Mouse (Mus musculus) midbrain, embryonic 14.5 days (tissue): ENCODE measurements around the gene Orm2. TPM values are rescaled to one million over a fixed set of nuclear protein-coding genes. Genes with fewer than 3 reads are reported as not detected.
A peak's percentile ranks its signal among the peaks of the same experiment; 100 is the strongest.

Experiments used
- ATAC-seq: fragments of 200-750 bp; cut with Nextera tagmentation; 2 replicates; pipeline ENCODE4 v1.8.0; 2017; ENCODE audit warnings: moderate number of reproducible peaks, moderate library complexity; ENCODE audit not compliant: low FRiP score, low TSS enrichment
- DNase-seq: peaks from one replicate; pipeline ENCODE4 v3.0.0-alpha.2; 2015
- H3K27ac ChIP-seq: fragments of 300-500 bp; sonication (generic); replicated peaks from 2 replicates; pipeline ENCODE4 v1.5.1; 2014; ENCODE audit warnings: mild to moderate bottlenecking, low read depth, low read length, moderate library complexity
- H3K27me3 ChIP-seq: fragments of 300-500 bp; sonication (generic); 2 replicates; pipeline ENCODE4 v1.6.1; 2014; ENCODE audit warnings: low read length, control low read depth, mixed read lengths; ENCODE audit not compliant: control insufficient read depth, insufficient read depth
- H3K36me3 ChIP-seq: fragments of 300-500 bp; sonication (generic); 2 replicates; pipeline ENCODE4 v1.6.1; 2014; ENCODE audit warnings: low read length, control low read depth; ENCODE audit not compliant: control insufficient read depth, insufficient read depth
- H3K4me1 ChIP-seq: fragments of 300-500 bp; sonication (generic); 2 replicates; pipeline ENCODE4 v1.6.1; 2014; ENCODE audit warnings: mild to moderate bottlenecking, antibody characterized with exemption, low read length, control low read depth; ENCODE audit not compliant: control insufficient read depth, insufficient read depth
- H3K4me2 ChIP-seq: fragments of 300-500 bp; sonication (generic); 2 replicates; pipeline ENCODE4 v1.6.1; 2014; ENCODE audit warnings: mild to moderate bottlenecking, low read length, moderate library complexity
- H3K4me3 ChIP-seq: fragments of 300-500 bp; sonication (generic); replicated peaks from 2 replicates; pipeline ENCODE4 v1.5.1; 2014; ENCODE audit warnings: low read depth, low read length
- H3K9ac ChIP-seq: fragments of 300-500 bp; sonication (generic); replicated peaks from 2 replicates; pipeline ENCODE4 v1.6.1; 2014; ENCODE audit warnings: mild to moderate bottlenecking, low read length, moderate library complexity
- H3K9me3 ChIP-seq: fragments of 300-500 bp; sonication (generic); 2 replicates; pipeline ENCODE4 v1.6.1; 2016; ENCODE audit warnings: low read length, control low read depth, mixed read lengths; ENCODE audit not compliant: control insufficient read depth
- WGBS: fragments of 180-500 bp; shearing (Covaris S2); extraction: QIAGEN DNeasy Blood & Tissue Kit; methylation state at CpG from one replicate; pipeline ENCODE4 v1.1.7; 2014; 5-methylcytosine and 5-hydroxymethylcytosine counted together
- polyA plus RNA-seq: library from polyadenylated mRNA; unstranded; fragments of >200 nt; fragmentation: Nextera tagmentation; extraction: Ambion mirVana; gene quantifications from 2 replicates; pipeline ENCODE4 v1.2.1, GENCODE M21; 2014

Orm2 gene
- polyA plus RNA-seq, 1 experiment from 2014 or later, result not detected

- ATAC-seq (no peak), DNase-seq (peak; percentile 65)
- Histone ChIP-seq H3K27ac (no peak overlapping the region), H3K4me3 (no peak overlapping the region), H3K27me3 (no peaks in the 10 kb centered on the region), H3K9ac (no peak overlapping the region), H3K4me1 (no peaks in the 10 kb centered on the region), H3K9me3 (no peaks in the 10 kb centered on the region), H3K4me2 (no peak overlapping the region), H3K36me3 (peaks cover 36% of the 10 kb centered on the region)
- 64% methylated on average over 3 of the region's 3 CpGs for WGBS
Observed at GRCm38 (mm10) chr4:63371890-63372289, 9.6 kb downstream of the Orm2 start.

DNA sequence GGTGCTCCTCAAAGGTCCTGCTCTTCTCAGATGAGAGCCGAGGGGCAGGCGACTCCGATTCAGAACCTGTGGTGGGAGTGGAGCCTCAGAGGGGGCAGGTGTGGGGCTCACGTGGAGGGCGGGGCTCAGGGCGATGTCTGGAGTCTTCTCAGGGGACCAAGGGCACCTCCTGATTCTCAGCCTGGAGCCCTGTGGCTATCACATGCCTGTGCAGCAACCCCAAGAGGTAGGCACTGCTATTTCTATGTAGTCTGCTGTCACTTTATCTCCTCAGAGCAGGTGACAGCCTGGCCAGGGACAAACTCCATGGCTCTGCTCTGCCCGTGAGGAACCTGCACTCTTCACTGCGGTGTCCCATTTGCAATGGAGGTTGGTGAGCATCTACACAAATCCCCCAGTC is 11.2 kb downstream of the Orm2 start:
- Histone ChIP-seq H3K9me3 (no peaks in the 10 kb centered on the region), H3K4me3 (no peak overlapping the region), H3K4me1 (no peaks in the 10 kb centered on the region), H3K9ac (no peak overlapping the region), H3K4me2 (no peak overlapping the region), H3K27ac (no peak overlapping the region), H3K36me3 (peaks cover 35% of the 10 kb centered on the region), H3K27me3 (no peaks in the 10 kb centered on the region)
- 90% methylated on average over 8 of the region's 8 CpGs for WGBS
- ATAC-seq (no peak), DNase-seq (no peak)

DNA sequence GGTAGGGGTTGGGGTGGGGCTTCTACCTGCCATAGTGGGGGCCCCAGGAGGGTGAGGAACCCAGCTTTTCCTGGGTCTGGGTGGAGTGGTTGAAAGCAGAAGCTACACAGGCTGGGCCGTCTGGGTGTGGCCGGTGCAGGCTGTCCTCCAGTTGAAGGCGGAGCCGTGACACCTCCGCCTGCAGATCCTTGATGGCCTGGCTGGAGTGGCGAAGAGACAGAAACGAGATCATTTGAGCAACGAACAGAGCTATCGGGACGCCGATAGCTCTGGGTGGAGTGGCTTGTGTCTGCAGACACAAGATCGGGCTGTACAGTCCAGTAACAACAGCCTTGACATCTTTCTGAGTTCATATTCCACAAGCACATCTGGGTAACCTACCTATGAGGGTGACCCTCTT is 12.1 kb downstream of the Orm2 start:
- Histone ChIP-seq H3K36me3 (peaks cover 44% of the 10 kb centered on the region), H3K9me3 (no peaks in the 10 kb centered on the region), H3K27me3 (no peaks in the 10 kb centered on the region), H3K27ac (no peak overlapping the region), H3K4me1 (no peaks in the 10 kb centered on the region), H3K4me2 (no peak overlapping the region), H3K4me3 (no peak overlapping the region), H3K9ac (no peak overlapping the region)
- no peak for DNase-seq
- 87% methylated on average over 12 of the region's 12 CpGs for whole genome bisulfite sequencing
- no peak for ATAC-seq

DNA sequence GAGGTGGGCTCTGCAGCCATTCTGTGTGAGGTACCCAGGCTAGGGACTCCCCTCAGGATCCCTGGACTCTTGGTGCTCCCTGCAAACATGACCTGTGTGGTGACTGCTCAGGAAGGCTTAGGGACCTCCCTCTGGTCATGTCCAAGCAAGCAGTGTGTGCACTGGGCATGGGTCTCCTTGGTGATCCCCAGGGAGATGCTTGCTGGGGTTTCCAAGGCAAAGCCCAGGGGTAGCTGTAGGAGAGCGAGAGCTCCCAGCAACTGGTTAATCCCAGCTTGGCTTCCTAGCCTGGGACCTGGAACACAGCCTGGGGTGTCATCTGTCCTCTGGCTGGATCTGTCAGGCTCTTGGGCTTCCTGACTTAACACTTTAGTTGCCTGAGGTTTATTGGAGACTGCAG is 13.1 kb downstream of the Orm2 start:
- no peak overlapping the region for H3K4me3 ChIP-seq
- H3K27me3 ChIP-seq, result no peaks in the 10 kb centered on the region
- ATAC-seq (no peak), DNase-seq (no peak)
- peaks cover 49% of the 10 kb centered on the region for H3K36me3 ChIP-seq
- H3K27ac ChIP-seq, result no peak overlapping the region
- no peak overlapping the region for H3K4me2 ChIP-seq
- H3K9ac ChIP-seq, result no peak overlapping the region
- WGBS, result 68% methylated on average over 1 of the region's 1 CpGs
- no peaks in the 10 kb centered on the region for H3K9me3 ChIP-seq
- no peaks in the 10 kb centered on the region for H3K4me1 ChIP-seq

- 62% methylated on average over 7 of the region's 7 CpGs for WGBS
Observed at GRCm38 (mm10) chr4:63377483-63377882, 15.2 kb downstream of the Orm2 start.

DNA sequence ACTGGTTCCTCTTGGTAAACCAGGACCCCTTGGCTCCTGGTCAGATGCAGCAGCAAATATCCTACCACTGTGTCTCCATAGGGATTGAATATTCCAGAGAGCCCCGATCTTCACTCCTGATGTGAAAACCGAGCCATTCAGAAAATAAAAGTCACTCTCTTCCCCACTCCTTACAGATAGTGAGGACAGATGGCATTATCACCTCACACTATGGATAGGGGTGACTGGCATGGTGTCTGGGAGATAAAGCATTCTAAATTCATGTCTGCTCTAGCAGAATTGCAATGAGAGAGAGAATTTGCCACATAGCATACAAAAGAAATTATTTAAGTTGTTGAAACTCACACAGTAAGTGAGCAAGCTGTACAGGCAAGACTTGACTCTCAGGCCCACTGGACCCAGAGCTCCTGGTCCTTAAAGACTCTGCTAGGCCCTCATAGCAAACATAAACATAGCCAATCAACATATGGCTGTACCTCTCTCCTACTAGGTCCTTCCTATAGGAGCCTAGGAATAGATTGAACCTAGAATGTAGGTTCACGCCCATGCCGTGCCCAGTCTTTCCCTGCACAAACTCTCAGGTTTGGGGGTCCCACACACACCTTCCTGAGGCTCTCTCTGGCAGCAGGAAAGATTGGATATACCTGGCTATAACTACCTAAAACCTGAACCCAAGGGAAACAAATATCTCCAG is 20.6 kb downstream of the Orm2 start:
- 89% methylated on average over 4 of the region's 4 CpGs for WGBS
- H3K4me2 ChIP-seq, result no peak overlapping the region

More at GRCm38 (mm10) chr4:63377483-63377882, 15.2 kb downstream of the Orm2 start:
- H3K36me3 ChIP-seq, result peaks cover 63% of the 10 kb centered on the region
- no peaks in the 10 kb centered on the region for H3K4me1 ChIP-seq
- no peaks in the 10 kb centered on the region for H3K27me3 ChIP-seq
- H3K4me3 ChIP-seq, result no peak overlapping the region
- DNase-seq (no peak), ATAC-seq (no peak)
- H3K4me2 ChIP-seq, result no peak overlapping the region
- no peak overlapping the region for H3K9ac ChIP-seq
- no peak overlapping the region for H3K27ac ChIP-seq
- H3K9me3 ChIP-seq, result no peaks in the 10 kb centered on the region

GRCm38 (mm10) chr4:63383474-63383873 is 21.2 kb downstream of the Orm2 start:
- no peak overlapping the region for H3K4me2 ChIP-seq
- no peak for DNase-seq
- ATAC-seq, result no peak
- H3K27me3 ChIP-seq, result no peaks in the 10 kb centered on the region
- H3K27ac ChIP-seq, result no peak overlapping the region
- WGBS, result 91% methylated on average over 12 of the region's 12 CpGs
- peaks cover 60% of the 10 kb centered on the region for H3K36me3 ChIP-seq
- no peak overlapping the region for H3K4me3 ChIP-seq
- H3K4me1 ChIP-seq, result peaks cover 5% of the 10 kb centered on the region
- H3K9ac ChIP-seq, result no peak overlapping the region
- H3K9me3 ChIP-seq, result no peaks in the 10 kb centered on the region

More for the DNA sequence above, 20.6 kb downstream of the Orm2 start:
- no peak for DNase-seq
- Histone ChIP-seq H3K4me3 (no peak overlapping the region), H3K36me3 (peaks cover 62% of the 10 kb centered on the region), H3K9me3 (no peaks in the 10 kb centered on the region), H3K9ac (no peak overlapping the region), H3K27me3 (no peaks in the 10 kb centered on the region), H3K4me1 (no peaks in the 10 kb centered on the region), H3K27ac (no peak overlapping the region)
- ATAC-seq, result no peak

DNA sequence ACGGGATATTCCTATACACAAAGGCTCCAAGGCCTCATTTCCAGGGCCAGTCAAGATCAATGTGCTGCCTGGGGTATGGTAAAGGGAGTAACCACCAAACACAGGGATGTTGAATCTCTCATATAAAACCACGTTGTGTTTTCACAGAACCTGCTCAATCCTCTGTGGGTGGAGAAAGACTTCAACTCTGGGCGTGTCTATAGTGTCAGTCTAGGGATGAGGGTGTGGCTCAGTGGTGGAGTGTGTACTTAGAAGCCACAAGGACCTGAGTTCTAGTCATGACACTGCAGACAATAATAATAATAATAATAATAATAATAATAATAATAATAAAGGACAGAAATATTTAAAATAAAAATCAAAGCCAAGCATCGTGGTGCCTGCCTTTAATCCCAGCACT is 22.0 kb downstream of the Orm2 start:
- no peak overlapping the region for H3K27ac ChIP-seq
- DNase-seq (no peak), ATAC-seq (no peak)
- H3K9ac ChIP-seq, result no peak overlapping the region
- H3K9me3 ChIP-seq, result no peaks in the 10 kb centered on the region
- no peaks in the 10 kb centered on the region for H3K27me3 ChIP-seq
- peaks cover 52% of the 10 kb centered on the region for H3K36me3 ChIP-seq
- no peak overlapping the region for H3K4me2 ChIP-seq
- WGBS, result 95% methylated on average over 4 of the region's 4 CpGs
- H3K4me1 ChIP-seq, result peaks cover 13% of the 10 kb centered on the region
- H3K4me3 ChIP-seq, result no peak overlapping the region

GRCm38 (mm10) chr4:63385253-63385652 is 23.0 kb downstream of the Orm2 start:
- DNase-seq, result no peak
- Histone ChIP-seq H3K27me3 (no peaks in the 10 kb centered on the region), H3K4me1 (peaks cover 23% of the 10 kb centered on the region), H3K36me3 (peaks cover 43% of the 10 kb centered on the region), H3K4me3 (no peak overlapping the region), H3K9ac (no peak overlapping the region), H3K4me2 (no peak overlapping the region), H3K9me3 (no peaks in the 10 kb centered on the region), H3K27ac (no peak overlapping the region)
- no peak for ATAC-seq
- 93% methylated on average over 3 of the region's 3 CpGs for WGBS
